Mouse (Mus musculus) frontal cortex, adult 2 months (tissue): ENCODE measurements at regions not wholly inside any gene's neighbourhood (a gene's known extent, or its start where the extent isn't known, plus 50 kb on each side); places are given as distances from the start of the nearest gene placed in this dataset.

Source experiments
- DNase-seq, 2 experiments: peaks; one replicate each; pipeline ENCODE4 v3.0.0; 2022; ENCODE audit warnings: low spot score in 1 of 2; ENCODE audit errors: extremely low spot score in 1 of 2

DNA sequence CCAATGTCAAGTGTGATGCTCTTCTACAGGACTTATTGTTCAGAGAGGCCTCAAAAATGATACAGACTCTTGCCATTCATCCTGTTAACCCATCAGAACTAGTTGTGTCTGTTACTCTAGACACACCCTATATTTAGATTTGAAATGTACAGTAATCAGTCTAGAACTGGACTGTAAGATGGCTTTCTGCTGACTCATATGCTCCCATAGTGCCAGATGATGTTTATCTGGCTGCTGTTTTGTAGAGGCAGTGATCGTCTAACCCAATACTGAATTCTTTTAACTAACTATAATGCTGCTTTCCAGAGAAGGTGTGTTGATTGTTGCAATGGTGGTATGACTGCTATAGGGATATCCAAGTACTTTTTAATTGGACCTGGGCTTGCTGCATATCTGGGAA, 185.9 kb upstream of the Npsr1 start:
- no peak for DNase-seq

- no peak for DNase-seq
These were observed 180.5 kb upstream of the Npsr1 start for GRCm38 (mm10) chr9:23917345-23917744.

GRCm38 (mm10) chr9:23919191-23919904, 178.4 kb upstream of the Npsr1 start:
- peak in 1 of 2 experiments; percentile 16 for DNase-seq

- DNase-seq: no peak
These were observed 165.6 kb upstream of the Npsr1 start for GRCm38 (mm10) chr9:23932185-23932584.

- DNase-seq: no peak
These were observed 163.5 kb upstream of the Npsr1 start for GRCm38 (mm10) chr9:23934282-23934681.

DNA sequence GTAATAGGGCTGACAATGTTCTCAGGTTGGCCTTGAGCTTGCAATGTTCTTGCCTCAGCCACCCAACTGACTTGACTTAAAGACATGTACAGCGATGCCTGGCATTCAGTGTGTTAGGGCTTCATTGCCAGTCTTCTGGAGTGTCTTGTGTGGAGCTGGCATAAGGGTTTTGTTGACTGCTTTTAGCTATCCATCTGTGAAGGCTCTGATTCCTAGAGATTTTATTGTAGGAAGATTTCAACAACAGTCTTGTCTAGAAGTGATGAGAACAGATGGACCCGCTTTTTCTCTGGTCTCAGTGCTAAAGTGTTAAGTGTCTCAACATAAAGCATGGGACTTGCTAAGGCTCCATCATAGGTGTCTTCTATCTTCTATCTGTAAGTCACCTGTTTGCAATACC, 145.3 kb upstream of the Npsr1 start:
- peak; percentile 73 to 81 for DNase-seq

GRCm38 (mm10) chr9:23956593-23956992, 141.2 kb upstream of the Npsr1 start:
- no peak for DNase-seq

GRCm38 (mm10) chr9:23969736-23970135, 128.1 kb upstream of the Npsr1 start:
- no peak for DNase-seq

DNA sequence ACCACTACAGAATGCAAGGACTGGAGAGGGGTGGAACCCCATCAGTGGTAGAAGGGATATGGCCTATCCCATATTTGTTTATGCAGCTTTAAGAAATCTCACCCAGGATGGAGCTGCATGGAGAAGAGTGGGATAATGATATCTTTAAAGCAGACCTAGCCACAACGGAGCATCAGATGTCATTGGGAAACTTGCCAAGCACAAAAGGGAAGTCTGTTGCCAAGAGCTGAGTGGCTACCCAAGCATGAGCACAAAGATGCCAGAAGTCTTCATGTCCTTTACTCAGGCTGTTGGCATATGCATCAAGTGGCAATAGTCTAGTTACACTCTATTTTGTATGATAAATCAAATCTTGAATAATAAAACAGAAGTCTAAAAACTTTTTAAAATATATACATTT, 124.6 kb upstream of the Npsr1 start:
- no peak for DNase-seq

DNA sequence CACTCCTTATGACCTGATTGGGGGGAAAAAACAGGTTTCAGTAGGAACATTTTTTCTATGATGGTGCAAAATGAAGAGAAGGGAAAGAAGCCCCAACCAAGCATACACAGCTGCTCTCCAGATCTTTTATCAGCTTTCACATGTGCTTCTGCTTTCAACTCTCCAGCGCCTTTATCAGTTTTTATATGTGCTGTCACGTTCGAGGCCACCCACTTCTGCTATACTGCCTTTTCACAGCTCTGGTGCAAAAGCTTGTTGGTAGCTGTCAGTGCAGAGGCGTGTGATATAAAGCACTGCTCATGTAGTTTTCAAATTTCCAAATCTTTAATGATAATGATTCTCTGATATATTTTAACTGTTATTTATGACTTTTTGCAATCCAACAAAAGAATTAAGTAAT, 120.2 kb upstream of the Npsr1 start:
- DNase-seq: peak; percentile 37 to 53

- DNase-seq: no peak
These were observed 91.4 kb upstream of the Npsr1 start for GRCm38 (mm10) chr9:24006353-24006752.

DNA sequence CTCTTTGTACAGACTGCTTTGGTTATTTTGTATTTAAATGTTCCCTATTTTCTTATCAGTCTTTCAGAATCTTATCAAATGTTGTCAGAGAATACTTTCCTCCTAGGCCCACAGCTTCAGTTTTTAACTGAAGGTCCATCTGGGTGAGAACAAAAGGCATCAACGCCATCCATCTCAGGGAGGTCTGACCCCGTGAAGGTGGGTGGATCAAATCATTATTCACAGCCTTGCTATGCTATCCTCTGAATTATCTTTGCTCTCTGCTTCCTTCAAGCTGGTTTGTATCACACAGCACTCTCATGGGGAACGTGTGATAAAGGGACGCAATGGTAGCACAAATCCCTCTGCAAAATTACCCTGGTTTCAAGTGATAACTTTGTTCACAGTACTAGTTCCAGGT, 59.5 kb upstream of the Npsr1 start:
- DNase-seq: no peak
